Mouse (Mus musculus) midbrain, postnatal 0 days (tissue): ENCODE data around the gene Tinagl1. TPM values are rescaled to one million over a fixed set of nuclear protein-coding genes. Genes with fewer than 3 reads are reported as not detected.

Source experiments
- ATAC-seq: fragments of 200-750 bp; cut with Nextera tagmentation; 2 replicates; pipeline ENCODE4 v1.8.0; 2017; ENCODE audit warnings: moderate number of reproducible peaks, mild to moderate bottlenecking, moderate TSS enrichment, moderate library complexity; ENCODE audit not compliant: low FRiP score
- DNase-seq: peaks from one replicate; pipeline ENCODE4 v3.0.0-alpha.2; 2015; ENCODE audit warnings: low spot score
- H3K27ac ChIP-seq: fragments of 300-500 bp; sonication (generic); 2 replicates; pipeline ENCODE4 v1.5.1; 2014; ENCODE audit warnings: low read depth, mild to moderate bottlenecking, low read length, mixed read lengths
- H3K27me3 ChIP-seq: fragments of 300-500 bp; sonication (generic); 2 replicates; pipeline ENCODE4 v1.6.1; 2014; ENCODE audit warnings: low read length, control low read depth, mixed read lengths; ENCODE audit not compliant: insufficient read depth
- H3K36me3 ChIP-seq: fragments of 300-500 bp; sonication (generic); 2 replicates; pipeline ENCODE4 v1.6.1; 2014; ENCODE audit warnings: low read length, control low read depth, mixed read lengths; ENCODE audit not compliant: insufficient read depth
- H3K4me1 ChIP-seq: fragments of 300-500 bp; sonication (generic); 2 replicates; pipeline ENCODE4 v1.6.1; 2014; ENCODE audit warnings: mild to moderate bottlenecking, control low read depth, antibody characterized with exemption, low read length, mixed read lengths; ENCODE audit not compliant: insufficient read depth
- H3K4me2 ChIP-seq: fragments of 300-500 bp; sonication (generic); 2 replicates; pipeline ENCODE4 v1.6.1; 2014; ENCODE audit warnings: low read depth, mild to moderate bottlenecking, low read length, mixed read lengths; ENCODE audit not compliant: poor library complexity, severe bottlenecking
- H3K4me3 ChIP-seq: fragments of 300-500 bp; sonication (generic); 2 replicates; pipeline ENCODE4 v1.5.1; 2014; ENCODE audit warnings: low read depth, mild to moderate bottlenecking, low read length, moderate library complexity
- H3K9ac ChIP-seq: fragments of 300-500 bp; sonication (generic); replicated peaks from 2 replicates; pipeline ENCODE4 v1.6.1; 2014; ENCODE audit warnings: mild to moderate bottlenecking, low read length, moderate library complexity, mixed read lengths; ENCODE audit not compliant: poor library complexity, severe bottlenecking
- H3K9me3 ChIP-seq: fragments of 300-500 bp; sonication (generic); 2 replicates; pipeline ENCODE4 v1.6.1; 2016; ENCODE audit warnings: low read length, control low read depth
- CTCF ChIP-seq: IDR thresholded peaks from 2 replicates; pipeline ENCODE4 v1.5.1; 2016; ENCODE audit warnings: antibody characterized with exemption, mild to moderate bottlenecking
- WGBS: fragments of 180-500 bp; shearing (Covaris S2); extraction: QIAGEN DNeasy Blood & Tissue Kit; methylation state at CpG from one replicate; pipeline ENCODE4 v1.1.7; 2014; 5-methylcytosine and 5-hydroxymethylcytosine counted together
- polyA plus RNA-seq: library from polyadenylated mRNA; unstranded; fragments of >200 nt; fragmentation: Nextera tagmentation; extraction: Ambion mirVana; gene quantifications from 2 replicates; pipeline ENCODE4 v1.2.1, GENCODE M21; 2015
- total RNA-seq: library from RNA; depleted of rRNA; stranded (reverse); fragments of >200 nt; gene quantifications from 2 replicates; pipeline ENCODE4 v1.2.3, GENCODE M21; 2014; rRNA removed

Tinagl1 gene
- total and polyA plus RNA-seq, 2 experiments from 2014 or later = 2.9 to 7.5 TPM

GRCm38 (mm10) chr4:130124110-130124509, 50.8 kb downstream of the Tinagl1 start:
- peaks cover 56% of the 10 kb centered on the region for H3K36me3 ChIP-seq
- H3K9me3 ChIP-seq = no peaks in the 10 kb centered on the region
- no peak for TF ChIP-seq CTCF
- H3K4me3 ChIP-seq = no peak overlapping the region
- no peaks in the 10 kb centered on the region; the same call in 1 of the 2 replicates for H3K4me1 ChIP-seq
- 93% methylated on average over 4 of the region's 4 CpGs for WGBS
- H3K4me2 ChIP-seq = no peak overlapping the region
- no peak for DNase-seq
- H3K27me3 ChIP-seq = no peaks in the 10 kb centered on the region
- no peak overlapping the region for H3K9ac ChIP-seq
- no peak overlapping the region for H3K27ac ChIP-seq
- no peak for ATAC-seq

GRCm38 (mm10) chr4:130123020-130123419, 51.9 kb downstream of the Tinagl1 start:
- peaks cover 51% of the 10 kb centered on the region for H3K36me3 ChIP-seq
- TF ChIP-seq CTCF = no peak
- no peak overlapping the region for H3K9ac ChIP-seq
- H3K4me2 ChIP-seq = no peak overlapping the region
- no peak for ATAC-seq
- no peak for DNase-seq
- no peaks in the 10 kb centered on the region for H3K9me3 ChIP-seq
- no peaks in the 10 kb centered on the region; the same call in 1 of the 2 replicates for H3K4me1 ChIP-seq
- WGBS = 87% methylated on average over 5 of the region's 5 CpGs
- no peak overlapping the region for H3K4me3 ChIP-seq
- H3K27me3 ChIP-seq = no peaks in the 10 kb centered on the region
- no peak overlapping the region for H3K27ac ChIP-seq

GRCm38 (mm10) chr4:130121560-130121959, 53.4 kb downstream of the Tinagl1 start:
- Histone ChIP-seq H3K27ac (no peak overlapping the region), H3K9ac (no peak overlapping the region), H3K27me3 (no peaks in the 10 kb centered on the region), H3K4me2 (no peak overlapping the region), H3K9me3 (no peaks in the 10 kb centered on the region), H3K4me3 (no peak overlapping the region), H3K4me1 (no peaks in the 10 kb centered on the region; the same call in 1 of the 2 replicates), H3K36me3 (peaks cover 40% of the 10 kb centered on the region)
- ATAC-seq (no peak), DNase-seq (no peak)
- 76% methylated on average over 8 of the region's 8 CpGs for WGBS
- TF ChIP-seq CTCF = no peak

GRCm38 (mm10) chr4:130120752-130121151, 54.2 kb downstream of the Tinagl1 start:
- no peaks in the 10 kb centered on the region for H3K9me3 ChIP-seq
- H3K36me3 ChIP-seq = peaks cover 32% of the 10 kb centered on the region
- H3K9ac ChIP-seq = no peak overlapping the region
- no peak overlapping the region for H3K27ac ChIP-seq
- DNase-seq (no peak), ATAC-seq (no peak)
- no peak overlapping the region for H3K4me2 ChIP-seq
- no peak for TF ChIP-seq CTCF
- 64% methylated on average over 4 of the region's 4 CpGs for WGBS
- no peaks in the 10 kb centered on the region for H3K27me3 ChIP-seq
- H3K4me1 ChIP-seq = no peaks in the 10 kb centered on the region; the same call in 1 of the 2 replicates
- no peak overlapping the region for H3K4me3 ChIP-seq

Other genes starting within 250 kb of the Tinagl1 start
- not detected in 2 replicates for gene Spocd1, start 245.9 kb downstream of the Tinagl1 start, total RNA-seq
- gene Spocd1, start 245.9 kb downstream of the Tinagl1 start, polyA plus RNA-seq = 0.09 and 0.27 TPM in 2 replicates
- gene Adgrb2, start 190.3 kb downstream of the Tinagl1 start, total RNA-seq = 293 and 312 TPM in 2 replicates
- gene Adgrb2, start 190.3 kb downstream of the Tinagl1 start, polyA plus RNA-seq = 17.4 and 17.9 TPM in 2 replicates
- 31.1 and 43.9 TPM in 2 replicates for gene Col16a1, start 127.3 kb downstream of the Tinagl1 start, total RNA-seq
- 12.5 and 13.8 TPM in 2 replicates for gene Col16a1, start 127.3 kb downstream of the Tinagl1 start, polyA plus RNA-seq
- gene Pef1, start 72.6 kb downstream of the Tinagl1 start, total RNA-seq = 49.8 and 61.5 TPM in 2 replicates
- 59.5 and 67.3 TPM in 2 replicates for gene Pef1, start 72.6 kb downstream of the Tinagl1 start, polyA plus RNA-seq
- 14.5 and 20.4 TPM in 2 replicates for gene Hcrtr1, start 35.8 kb downstream of the Tinagl1 start, total RNA-seq
- 13.9 and 16.7 TPM in 2 replicates for gene Hcrtr1, start 35.8 kb downstream of the Tinagl1 start, polyA plus RNA-seq
- 0.49 TPM in 1 of 2 replicates, not detected in the other for gene Gm853, start 47.3 kb upstream of the Tinagl1 start, total RNA-seq
- gene Gm853, start 47.3 kb upstream of the Tinagl1 start, polyA plus RNA-seq = not detected in 2 replicates
- 12.6 and 13.5 TPM in 2 replicates for gene Serinc2, start 104.1 kb upstream of the Tinagl1 start, total RNA-seq
- gene Serinc2, start 104.1 kb upstream of the Tinagl1 start, polyA plus RNA-seq = 11.1 and 12.3 TPM in 2 replicates
- gene Fabp3, start 133.5 kb upstream of the Tinagl1 start, total RNA-seq = 143 and 179 TPM in 2 replicates
- gene Fabp3, start 133.5 kb upstream of the Tinagl1 start, polyA plus RNA-seq = 394 and 409 TPM in 2 replicates
- gene Gm10570, start 133.6 kb upstream of the Tinagl1 start, total RNA-seq = 2.1 TPM in 1 of 2 replicates, not detected in the other
- gene Gm10570, start 133.6 kb upstream of the Tinagl1 start, polyA plus RNA-seq = 1.5 and 1.9 TPM in 2 replicates
- gene Zcchc17, start 184.8 kb upstream of the Tinagl1 start, total RNA-seq = 27.7 and 38.3 TPM in 2 replicates
- 102 TPM in 2 replicates for gene Zcchc17, start 184.8 kb upstream of the Tinagl1 start, polyA plus RNA-seq
- 57.6 and 70.2 TPM in 2 replicates for gene Snrnp40, start 185.0 kb upstream of the Tinagl1 start, total RNA-seq
- gene Snrnp40, start 185.0 kb upstream of the Tinagl1 start, polyA plus RNA-seq = 75.5 and 76.8 TPM in 2 replicates